Mouse (Mus musculus) embryo, embryonic 10.5 days (tissue): Measurements from ENCODE around the gene Maml3.
A peak's percentile ranks its signal among the peaks of the same experiment; 100 is the strongest.

ENCODE experiments used
- DNase-seq: peaks from one replicate; pipeline ENCODE4 v3.0.0-alpha.2; 2015; ENCODE audit warnings: low spot score

Gene Maml3

DNA sequence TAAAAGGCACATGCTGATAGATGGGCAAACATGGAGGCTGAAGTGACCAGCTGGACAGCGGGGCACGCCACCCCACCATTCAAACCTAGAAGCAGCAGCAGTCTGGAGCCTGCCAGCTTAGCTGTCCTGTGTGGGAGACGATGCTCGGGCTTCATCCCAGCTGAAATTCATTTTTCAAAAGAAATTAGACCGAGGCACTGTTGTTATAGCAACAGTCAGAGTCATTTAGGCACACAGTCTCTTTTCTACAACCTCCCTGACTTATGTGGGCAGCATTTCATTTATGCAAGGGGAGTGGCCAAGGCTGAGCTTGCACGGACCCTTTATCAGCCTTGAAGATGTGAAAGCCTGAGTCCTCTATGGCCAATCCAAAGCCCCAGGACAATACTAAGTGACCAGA lies 234.9 kb downstream of the Maml3 start:
- no peak for DNase-seq

DNA sequence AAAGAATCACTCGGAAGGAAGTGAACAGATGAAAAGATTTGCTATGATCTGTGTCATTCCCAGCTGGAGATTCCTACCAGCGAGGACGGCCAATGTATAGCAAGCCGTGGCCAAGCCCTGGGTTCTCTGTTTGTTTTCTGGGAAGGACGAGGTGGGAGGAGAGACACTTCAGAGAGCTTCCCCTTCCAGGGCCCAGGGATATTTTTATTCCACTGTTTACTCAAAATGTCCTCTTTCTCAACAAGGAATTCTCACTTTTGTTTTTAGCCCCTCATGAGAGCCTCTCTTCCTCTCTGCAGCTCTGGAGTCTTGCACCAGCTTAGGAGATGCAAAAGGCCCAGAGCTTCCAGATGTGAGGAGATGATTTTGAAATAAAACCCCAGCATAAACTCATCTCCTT lies 236.0 kb downstream of the Maml3 start:
- no peak for DNase-seq

DNA sequence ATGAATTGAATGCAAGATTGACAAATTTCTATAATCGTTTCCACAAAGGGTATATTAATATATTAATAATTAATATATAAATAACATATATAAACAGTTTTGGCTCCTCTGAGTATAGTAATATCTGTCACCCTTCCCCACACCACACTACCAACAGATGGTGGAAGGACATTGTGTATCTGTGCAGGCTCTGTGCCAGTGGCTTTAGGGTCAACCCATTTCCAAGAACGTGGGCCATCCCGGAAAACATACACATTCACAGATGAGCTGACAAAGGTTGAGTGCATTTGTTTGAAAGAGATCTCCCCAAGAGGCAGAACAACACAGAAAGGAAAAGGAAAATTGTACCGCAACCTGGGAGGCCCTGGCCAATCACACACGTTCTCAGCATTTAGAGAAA lies 238.4 kb downstream of the Maml3 start:
- no peak for DNase-seq

DNA sequence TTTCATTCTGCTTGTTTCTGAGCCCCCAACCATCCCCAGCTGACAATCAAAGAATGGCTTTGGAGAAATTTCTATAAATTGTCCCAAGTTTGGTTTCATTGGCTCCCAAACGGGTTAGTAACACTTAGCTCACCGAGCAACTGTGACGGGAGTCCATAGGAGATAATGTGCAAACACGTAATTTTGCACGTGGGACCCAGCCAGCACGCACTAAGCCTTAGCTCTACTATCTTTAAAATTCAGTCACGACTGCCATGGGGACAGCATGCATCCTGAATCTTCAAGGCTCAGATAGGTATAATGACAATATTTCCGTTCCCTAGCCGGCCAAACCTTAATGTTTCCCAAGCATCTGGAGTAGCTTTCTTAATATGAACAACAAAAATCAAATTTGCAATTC lies 243.2 kb downstream of the Maml3 start:
- DNase-seq, result no peak

DNA sequence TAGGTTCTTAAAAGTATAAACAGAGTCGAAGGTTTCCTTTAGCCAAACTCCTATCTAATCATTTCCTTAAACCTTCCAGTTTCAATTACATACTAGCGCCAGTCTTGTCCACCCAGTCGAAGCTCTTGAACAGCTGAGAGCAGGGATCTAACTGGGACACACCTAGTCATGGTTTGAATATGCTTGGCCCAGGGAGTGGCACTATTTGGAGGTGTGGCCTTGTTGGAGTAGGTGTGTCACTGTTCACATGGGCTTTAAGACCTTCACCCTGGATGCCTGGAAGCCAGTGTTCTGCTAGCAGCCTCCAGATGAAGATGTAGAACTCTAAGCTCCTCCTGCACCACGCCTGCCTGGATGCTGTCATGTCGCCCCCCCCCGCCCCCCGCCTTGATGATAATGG lies 244.4 kb downstream of the Maml3 start:
- no peak for DNase-seq

DNA sequence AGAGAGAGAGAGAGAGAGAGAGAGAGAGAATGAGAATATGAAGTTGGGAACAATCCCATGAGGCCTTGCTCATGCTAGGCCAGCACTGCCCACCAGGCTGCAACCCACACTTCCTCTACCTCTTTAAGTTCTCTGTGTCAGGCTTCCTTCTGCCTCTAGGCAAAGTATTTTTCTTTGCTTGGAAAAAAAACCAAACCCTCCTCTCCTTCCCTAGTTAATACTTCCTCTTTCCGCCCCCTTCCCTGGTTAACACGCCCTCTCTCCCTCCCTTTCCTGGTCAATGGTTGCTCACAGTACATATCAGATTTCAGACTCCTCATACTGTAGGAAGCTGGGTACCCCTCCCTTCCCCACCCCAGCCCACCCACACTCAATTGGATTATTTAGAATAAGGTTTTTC lies 245.7 kb downstream of the Maml3 start:
- no peak for DNase-seq

DNA sequence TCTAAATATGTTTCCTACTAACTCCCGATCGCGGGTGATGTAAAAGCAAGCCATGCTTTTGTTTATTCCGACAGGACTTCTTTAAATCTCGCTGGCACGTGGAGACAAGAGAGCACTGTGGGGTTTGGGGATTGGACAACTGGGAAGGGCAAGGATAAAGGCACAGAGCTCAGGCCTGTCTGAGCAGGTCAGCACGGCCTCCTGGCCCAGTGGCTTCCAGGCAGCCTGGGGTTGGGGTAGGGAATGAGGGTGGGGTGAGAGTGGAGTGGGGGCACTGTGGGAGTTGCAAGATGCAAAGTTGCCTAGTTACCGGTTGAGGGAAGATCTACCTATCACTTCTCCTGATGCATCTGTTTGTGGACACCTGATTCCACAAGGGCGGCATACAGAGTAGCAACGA lies 250.7 kb downstream of the Maml3 start:
- no peak for DNase-seq

DNA sequence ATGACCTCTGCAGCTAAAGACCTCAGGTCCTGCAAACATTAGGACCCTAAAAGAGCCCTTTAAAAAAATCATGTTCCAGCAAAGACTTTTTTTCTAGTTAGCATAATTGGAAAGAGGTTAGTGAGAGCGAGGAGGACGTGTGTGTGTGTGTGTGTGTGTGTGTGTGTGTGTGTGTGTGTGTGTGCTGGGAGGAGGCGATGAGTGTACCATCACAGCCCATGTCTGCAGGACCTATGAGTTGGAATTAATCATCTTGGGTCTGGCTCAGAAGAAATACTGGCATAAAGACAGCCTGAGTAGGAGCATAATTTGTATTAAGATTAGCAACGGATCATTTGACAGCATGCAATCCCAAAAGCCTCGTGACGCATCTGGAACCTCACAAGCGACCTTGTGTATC lies 251.3 kb downstream of the Maml3 start:
- DNase-seq, result no peak

DNA sequence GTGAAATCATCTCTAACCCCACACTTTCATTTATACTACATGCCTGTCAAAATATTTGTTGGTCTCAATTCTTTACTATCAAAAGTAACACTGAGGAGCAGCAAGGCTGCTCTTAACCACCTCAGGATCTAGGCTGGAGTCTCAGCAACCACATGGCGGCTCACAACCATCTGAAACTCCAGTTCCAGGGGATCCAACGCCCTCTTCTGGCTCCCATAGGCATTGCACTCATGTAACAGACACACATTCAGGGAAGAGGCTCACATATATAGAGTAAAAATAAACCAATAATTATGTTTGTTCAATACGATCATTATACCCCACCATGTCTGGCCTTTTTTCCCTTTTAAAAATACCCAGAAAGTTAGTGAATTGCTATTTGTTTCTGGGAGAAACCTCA lies 252.2 kb downstream of the Maml3 start:
- no peak for DNase-seq

DNA sequence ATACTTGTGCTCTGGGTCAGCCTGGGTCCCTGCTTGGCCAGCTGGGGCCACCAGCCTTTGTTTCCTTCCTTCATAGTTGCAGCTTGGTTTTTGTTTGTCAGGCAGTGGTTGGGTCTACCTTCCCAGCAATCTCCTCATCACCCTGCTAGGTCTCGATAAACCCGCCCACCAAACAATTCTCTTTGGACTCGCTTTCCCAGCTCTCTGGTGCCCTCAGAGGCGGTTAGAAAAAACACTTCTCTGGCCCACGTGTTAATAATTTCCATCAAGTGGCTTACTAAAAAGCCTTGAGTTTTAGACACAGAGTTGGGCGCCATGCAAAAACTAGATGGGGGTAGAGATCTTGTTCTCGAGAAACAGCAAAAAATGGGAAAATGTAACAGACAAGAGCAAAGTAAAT lies 253.3 kb downstream of the Maml3 start:
- DNase-seq, result peak; percentile 26

DNA sequence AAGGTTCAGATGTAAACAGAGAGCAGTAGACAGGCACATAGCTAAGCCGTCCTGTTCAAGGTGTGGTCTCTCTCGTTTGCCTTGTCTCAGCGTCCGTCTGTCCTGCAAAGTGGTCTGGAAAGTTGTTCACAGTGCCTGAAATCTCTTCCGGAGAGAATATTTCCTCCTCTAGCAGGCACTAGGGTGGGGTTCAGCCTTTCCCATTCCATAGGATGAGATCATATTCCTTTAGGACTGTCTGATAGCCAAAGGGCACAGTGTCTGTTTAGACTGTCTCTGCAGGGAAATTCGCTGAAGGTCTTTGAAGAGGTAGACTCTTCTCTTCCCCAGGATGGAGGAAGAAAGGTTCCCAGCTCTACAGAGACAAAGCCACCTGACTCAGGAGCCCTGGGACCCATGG lies 255.4 kb downstream of the Maml3 start:
- no peak for DNase-seq

DNA sequence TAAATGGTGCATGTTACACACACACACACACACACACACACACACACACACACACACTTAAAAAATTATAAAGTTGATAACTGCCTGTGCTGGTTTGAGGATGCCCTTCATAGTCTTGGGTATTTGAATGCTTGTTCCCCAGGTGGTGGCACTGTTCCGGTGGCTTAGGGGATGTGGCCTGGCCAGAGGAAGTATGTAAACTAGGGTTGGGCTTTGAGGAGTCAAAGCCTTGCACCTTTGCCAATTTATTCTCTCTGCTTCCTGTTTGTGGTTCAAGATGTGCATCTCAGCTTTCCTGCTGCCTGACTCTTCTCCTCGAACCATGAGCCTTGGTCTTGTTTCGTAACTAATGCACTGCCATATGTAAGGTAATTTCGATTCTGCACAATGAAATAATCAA lies 257.6 kb downstream of the Maml3 start:
- DNase-seq, result no peak

DNA sequence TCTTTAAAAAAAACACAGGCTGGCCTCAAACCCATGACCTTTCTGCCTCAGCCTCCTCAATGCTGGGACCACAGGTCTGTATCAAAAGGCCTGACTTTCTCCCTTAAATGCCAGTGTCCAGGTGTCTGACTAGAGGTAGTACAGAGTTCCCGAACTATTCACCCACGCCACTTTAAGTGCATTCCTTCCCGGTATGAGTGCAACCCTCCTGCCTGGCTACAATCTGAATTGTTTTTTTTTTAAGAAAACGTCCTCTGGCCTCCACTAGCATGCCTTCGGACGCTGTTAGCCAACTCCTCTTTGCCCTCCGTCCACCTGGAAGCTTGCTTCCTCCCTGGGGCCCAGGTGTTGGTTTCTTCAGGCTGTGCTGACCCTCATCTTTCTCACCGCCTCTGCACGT lies 260.6 kb downstream of the Maml3 start:
- no peak for DNase-seq

DNA sequence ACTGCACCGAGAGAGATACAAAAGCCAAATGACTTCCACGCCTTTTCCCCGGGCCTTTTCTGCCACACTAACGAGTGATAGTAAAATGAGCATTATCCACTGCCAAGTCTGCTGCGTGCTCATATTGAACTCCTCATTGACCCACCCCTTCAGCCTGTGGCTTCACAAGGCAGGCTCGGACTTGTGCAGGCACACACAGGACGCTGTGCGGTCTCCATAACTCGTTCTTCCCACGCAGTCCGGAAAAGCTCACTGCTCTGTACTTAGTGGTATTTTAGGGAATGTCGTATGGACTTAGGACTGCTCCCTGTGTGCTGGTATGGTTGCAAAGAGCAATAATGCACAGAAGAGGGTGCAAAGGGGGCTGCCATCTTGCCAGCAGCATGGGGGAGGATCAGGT lies 262.7 kb downstream of the Maml3 start:
- DNase-seq, result no peak

DNA sequence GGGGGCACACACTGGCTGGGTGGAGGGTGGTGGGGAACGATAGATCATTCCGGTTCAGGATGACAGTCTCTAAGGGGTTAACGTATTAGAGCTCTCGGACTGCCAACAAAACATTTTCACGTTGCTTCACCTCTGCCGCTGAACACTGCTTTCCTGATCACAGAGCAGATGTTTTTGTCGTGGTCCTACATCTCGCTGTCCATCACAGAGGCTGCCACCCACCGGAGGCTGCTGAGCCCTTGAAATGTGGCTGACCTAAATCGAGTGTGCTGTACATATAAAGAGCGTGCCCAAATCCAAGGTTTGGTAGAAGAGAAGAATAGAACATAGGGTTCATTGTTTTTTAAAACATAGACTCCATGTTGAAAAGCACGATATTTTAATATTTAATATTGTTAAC lies 263.3 kb downstream of the Maml3 start:
- no peak for DNase-seq

DNA sequence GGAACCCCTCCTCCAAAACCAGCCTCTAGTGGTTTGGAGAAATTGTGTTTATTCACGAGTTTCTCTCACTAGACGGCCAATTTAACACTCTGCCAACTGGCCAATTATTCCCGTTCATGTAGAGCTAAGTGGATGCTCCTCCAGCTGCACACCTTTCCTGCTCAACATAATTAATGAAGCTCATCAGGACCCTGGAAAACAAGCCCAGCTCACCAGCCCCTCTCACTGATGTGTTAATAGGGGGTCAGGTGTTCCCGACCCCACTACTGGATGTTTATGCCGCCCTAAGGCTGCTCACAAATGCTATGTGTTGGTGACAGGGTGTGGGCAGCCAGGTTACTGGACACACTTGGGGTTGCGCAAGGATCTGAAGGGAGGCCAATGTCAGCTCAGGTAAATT lies 263.7 kb downstream of the Maml3 start:
- no peak for DNase-seq

DNA sequence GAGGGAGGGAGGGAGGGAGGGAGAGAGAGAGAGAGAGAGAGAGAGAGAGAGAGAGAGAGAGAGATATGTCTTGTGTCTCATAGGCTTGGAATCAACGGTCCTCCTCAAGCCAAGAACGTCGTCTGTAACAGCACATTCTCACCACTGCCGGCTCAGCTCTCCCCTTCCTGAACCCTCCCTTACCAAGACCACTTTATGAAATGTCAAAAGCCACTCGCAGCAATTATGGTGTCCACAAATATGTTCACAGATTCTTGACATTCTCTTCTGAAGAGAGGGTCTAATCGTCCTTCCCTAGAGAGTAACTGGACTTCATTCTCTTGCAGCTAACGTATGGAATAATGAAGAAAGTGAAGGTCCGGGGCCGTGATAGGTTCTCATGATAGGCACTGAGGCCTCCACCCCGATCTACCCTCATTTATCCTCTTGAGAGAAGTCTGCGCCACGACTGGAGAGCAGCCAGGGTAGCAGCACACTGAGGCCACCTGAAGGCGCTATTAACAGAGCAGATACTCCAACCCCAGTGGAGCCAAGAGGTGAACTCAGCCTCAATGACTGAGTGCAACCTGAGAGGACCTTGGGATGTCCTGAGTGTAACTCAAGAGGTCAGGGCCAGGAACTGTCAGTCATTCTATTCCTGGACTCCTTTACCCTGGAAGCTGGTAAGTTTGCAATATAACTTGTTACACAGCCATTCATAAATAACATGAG lies 264.6 kb downstream of the Maml3 start:
- DNase-seq, result no peak

DNA sequence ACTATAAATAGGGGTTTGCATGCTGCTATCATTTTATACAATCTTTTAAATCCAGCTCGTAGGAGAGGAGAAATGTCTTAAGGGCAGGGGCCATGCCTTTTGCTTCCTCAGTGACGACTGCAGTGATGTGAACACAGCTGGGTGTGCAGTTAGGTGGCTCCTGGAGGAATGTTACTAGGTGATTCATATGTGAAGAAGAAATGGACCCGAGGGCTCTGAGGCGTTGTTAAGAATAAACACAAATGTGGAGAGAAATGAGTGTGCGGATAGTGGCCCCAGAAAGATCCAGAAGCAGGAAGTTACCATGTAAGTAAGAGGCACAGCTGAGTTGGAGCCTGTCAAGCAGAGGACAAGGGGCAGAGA lies 265.5 kb downstream of the Maml3 start:
- DNase-seq, result no peak

DNA sequence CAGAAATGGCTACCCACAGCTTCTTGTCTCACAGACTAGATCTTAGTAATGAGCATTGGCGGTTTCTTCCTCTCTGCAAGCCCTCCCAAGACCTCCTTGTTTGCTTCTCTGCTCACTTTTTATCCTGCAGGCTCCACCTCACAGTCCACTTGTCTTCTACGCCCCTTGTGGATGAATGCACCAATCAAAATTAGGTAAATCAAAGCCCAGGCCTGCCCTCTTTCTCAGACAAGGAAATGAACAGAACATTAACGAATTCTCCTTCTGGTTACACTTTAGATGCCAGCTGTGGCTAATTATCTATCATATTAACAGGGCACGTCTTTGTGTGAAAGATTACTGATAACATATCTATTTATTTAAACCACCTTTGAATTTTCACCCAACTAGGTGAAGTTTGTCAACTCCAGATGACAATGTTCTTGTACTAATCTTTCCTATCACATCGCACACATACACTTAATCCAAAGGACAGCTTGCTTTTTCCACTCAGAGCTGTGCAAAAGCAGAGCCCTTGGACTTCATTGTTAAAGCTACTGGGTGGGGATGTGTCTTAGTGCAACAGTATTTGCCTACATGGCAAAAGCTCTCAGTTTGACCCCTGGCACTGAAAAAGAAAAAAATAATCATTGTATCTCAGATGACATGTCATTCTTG lies 266.1 kb downstream of the Maml3 start:
- no peak for DNase-seq

DNA sequence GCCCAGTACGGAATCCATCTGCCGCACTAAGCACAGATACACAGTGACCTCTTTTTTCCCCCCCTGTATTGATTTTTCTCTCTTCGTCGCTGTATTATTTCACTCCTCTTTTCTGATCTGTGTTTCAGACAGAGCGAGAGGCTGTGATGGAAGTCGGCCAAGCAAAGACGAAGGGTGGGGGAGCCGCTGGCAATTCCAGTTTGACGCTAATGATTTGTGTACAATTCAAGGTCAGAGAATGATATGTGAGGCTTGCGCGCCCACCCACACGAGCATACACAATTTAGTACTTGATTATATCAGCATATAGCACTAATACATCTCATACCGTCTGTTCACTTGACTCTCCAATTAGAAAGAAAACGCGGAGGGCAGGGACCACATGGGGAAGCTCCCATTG lies 271.9 kb downstream of the Maml3 start:
- DNase-seq, result no peak

DNA sequence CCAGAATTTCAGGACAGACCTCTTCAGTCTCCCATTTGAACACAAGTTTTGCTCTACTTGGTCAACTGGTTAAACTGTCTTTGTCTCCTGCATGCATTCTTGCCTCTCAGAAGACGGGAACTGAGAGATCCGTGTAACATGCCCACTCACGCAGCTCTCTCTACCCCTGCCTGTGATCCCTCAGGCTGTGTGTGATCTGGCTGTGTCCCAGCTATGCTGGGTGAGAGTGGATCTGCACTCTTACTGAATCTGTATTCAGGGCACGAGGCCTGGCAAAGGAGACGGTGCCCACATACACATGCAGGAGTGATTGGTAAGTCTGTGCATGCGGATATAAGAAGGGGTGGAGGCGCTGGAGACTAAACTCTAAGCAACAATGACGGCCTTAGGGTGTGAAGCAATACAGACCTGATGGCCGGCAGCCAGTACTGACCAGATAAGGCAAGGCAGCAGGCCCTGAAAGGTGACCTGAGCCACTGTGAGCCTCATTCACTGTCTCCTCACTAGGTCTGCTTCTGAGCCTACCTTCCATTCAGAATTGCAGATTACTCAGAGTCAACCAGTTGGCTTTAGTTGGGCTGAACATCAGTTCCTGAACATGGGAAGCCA lies 274.0 kb downstream of the Maml3 start:
- no peak for DNase-seq

DNA sequence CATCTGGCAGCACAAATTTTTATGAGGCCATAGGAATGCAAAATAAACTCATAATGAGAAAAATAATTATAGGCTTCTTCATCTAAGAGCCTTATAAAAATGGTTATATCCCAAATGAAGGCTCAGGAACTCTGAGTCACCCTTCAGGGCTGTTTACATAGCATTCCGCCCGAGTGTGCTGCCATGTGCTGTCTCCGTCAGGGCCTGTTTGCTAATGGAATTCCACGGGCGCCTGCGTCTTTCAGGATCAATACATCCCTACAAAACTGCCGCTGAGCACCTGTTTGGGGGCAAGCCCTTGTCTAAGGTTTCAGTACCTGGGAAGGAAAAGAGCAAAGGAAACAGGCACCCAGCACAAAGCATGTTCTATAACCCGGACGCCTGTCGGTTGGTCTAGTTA lies 279.3 kb downstream of the Maml3 start:
- no peak for DNase-seq

DNA sequence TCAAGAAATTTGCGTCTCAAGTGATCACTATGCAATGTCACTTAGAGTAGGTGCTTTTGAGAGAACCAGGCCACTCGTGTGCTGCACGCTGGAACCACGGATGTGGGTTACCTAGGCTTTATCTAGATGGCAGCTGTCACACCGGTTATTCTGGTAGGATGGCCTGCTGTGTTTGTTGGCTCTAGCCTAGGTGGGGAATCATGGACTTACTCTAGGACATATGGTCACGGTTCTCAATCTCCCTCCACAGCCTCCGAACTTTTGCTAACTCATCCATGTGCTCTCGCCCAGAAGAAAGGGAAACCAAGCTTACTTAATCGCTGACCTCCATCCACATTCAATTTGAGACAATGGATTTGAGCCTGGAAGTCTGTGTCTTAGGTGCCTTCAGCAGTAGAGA lies 280.4 kb downstream of the Maml3 start:
- DNase-seq, result no peak

DNA sequence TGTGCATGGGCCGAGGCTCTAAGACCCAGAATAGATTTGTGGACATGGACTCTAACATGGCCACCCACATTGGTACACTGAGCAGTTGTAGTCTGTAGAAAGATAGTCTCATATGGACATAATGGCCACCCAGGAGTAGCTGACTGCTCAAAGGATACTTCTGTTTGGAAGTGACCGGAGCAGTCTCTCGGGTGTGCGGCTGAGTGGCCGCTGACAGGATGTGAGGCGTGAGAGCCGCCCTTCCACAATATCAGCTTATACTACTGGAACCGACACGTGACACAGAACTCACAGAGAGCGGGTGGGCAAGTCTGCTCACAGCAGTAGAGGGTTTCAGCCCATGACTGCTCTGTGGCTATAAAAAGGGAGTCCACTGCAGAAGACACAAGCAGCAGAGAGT lies 283.3 kb downstream of the Maml3 start:
- no peak for DNase-seq
